In the genomic region with DNA sequence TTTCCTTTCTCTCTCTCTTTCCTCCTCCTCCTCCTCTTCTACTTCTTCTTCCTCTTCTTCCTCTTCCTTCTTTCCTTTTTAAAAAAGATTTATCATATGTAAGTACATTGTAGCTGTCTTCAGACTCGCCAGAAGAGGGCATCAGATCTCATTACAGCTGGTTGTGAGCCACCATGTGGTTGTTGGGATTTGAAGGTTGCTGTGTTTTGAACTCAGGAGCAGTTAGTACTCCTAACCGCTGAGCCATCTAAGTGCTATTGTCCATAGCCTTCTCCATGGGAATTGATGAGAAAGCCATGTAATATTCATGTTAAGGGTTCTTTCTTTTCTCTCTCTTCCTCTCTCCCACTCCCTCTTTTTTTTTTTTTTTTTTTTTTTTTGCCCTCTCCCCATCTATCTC, we compare ENCODE assay signal across 8 mouse cellular contexts. TPM values are rescaled to one million over a fixed set of nuclear protein-coding genes. Genes with fewer than 3 reads are reported as not detected.
DNase-seq lines count a peak whose midpoint lies in the region; ATAC-seq lines count a peak whose summit lies in the region.

No protein-coding gene starts in this region.

- 36% methylated on average over 2 of the region's 2 CpGs for WGBS in liver, embryonic 12.5 days (ENCODE audit: insufficient replicate concordance)

- no peaks in the 10 kb centered on the region for H3K27me3 ChIP-seq in liver, embryonic 12.5 days (replicated peaks)
- H3K27me3 ChIP-seq in splenic B cell, adult 2 months (ENCODE audit: control insufficient read depth, insufficient read depth, low read length, poor library complexity, severe bottlenecking) = no peaks in the 10 kb centered on the region

- peak overlapping the region; percentile 69 for H3K4me2 ChIP-seq in liver, embryonic 12.5 days

- H3K9me3 ChIP-seq in liver, embryonic 12.5 days (replicated peaks) = no peaks in the 10 kb centered on the region

- H3K4me3 ChIP-seq in liver, embryonic 12.5 days = peak overlapping the region; percentile 18; the same call in 1 of the 2 replicates

- intact Hi-C loops in left cerebral cortex, postnatal 10 days (cut with DNase I) = loop anchor here (2.0 to 5.0 kb wide), 2 partner anchors 161 to 216 kb away; no protein-coding TSS in a partner anchor

- H3K4me1 ChIP-seq in liver, embryonic 12.5 days = peaks cover 24% of the 10 kb centered on the region

- peaks cover 47% of the 10 kb centered on the region for H3K36me3 ChIP-seq in liver, embryonic 12.5 days
- peaks cover 4% of the 10 kb centered on the region; the same call in 1 of the 2 replicates for H3K36me3 ChIP-seq in splenic B cell, adult 2 months (ENCODE audit: control insufficient read depth, insufficient read depth, low read length, poor library complexity, severe bottlenecking)

- H3K9ac ChIP-seq in liver, embryonic 12.5 days = no peak overlapping the region

- ATAC-seq in liver, embryonic 12.5 days = no peak; the same call in 1 of the 2 replicates

- DNase-seq in cerebellum, postnatal 10 days = peak; percentile 55 to 57
- no peak for DNase-seq in cerebellum, adult 11 months
- peak; percentile 38 to 41 for DNase-seq in left cerebral cortex, postnatal 10 days (ENCODE audit: extremely low spot score in 1 of 2, low spot score in 2 of 2)
- no peak for DNase-seq in left cerebral cortex, adult 11 months (ENCODE audit: low spot score)
- peak; percentile 50 for DNase-seq in brain, adult 2 months (ENCODE audit: low read depth, low spot score)
- peak; percentile 71 for DNase-seq in splenic B cell, adult 2 months (ENCODE audit: low read depth, low spot score)
- no peak for DNase-seq in right cerebral cortex, postnatal 4 days

- H3K27ac ChIP-seq in liver, embryonic 12.5 days = 0 out of 2 replicates have a peak overlapping the region, but pooled peaks have one; percentile 38

RNA-seq across cellular contexts. Expression of a gene that starts 0.5 kb away (rescaled TPM):
- 10 to 100 TPM; 46.7 to 47.9 TPM for total RNA-seq in left cerebral cortex, postnatal 10 days (2021)
- 24.2 and 27.0 TPM in 2 replicates for polyA plus RNA-seq in liver, embryonic 12.5 days (2016; fragmentation: Nextera tagmentation; extraction: Ambion mirVana)

RNA-seq across cellular contexts. Expression of a gene that starts 15.4 kb away (rescaled TPM):
- 100 to 1,000 TPM; 111 to 115 TPM for total RNA-seq in left cerebral cortex, postnatal 10 days (2021)
- 100 and 103 TPM in 2 replicates for polyA plus RNA-seq in liver, embryonic 12.5 days (2016; fragmentation: Nextera tagmentation; extraction: Ambion mirVana)

RNA-seq across cellular contexts. Expression of a gene that starts 17.9 kb away (rescaled TPM):
- total RNA-seq in left cerebral cortex, postnatal 10 days (2021) = 100 to 1,000 TPM; 196 TPM
- polyA plus RNA-seq in liver, embryonic 12.5 days (2016; fragmentation: Nextera tagmentation; extraction: Ambion mirVana) = 85.7 and 88.1 TPM in 2 replicates

RNA-seq across cellular contexts. Expression of a gene that starts 22.8 kb away (rescaled TPM):
- total RNA-seq in left cerebral cortex, postnatal 10 days (2021) = 10 to 100 TPM; 54.7 to 62.3 TPM
- polyA plus RNA-seq in liver, embryonic 12.5 days (2016; fragmentation: Nextera tagmentation; extraction: Ambion mirVana) = 13.2 and 15.0 TPM in 2 replicates

RNA-seq across cellular contexts. Expression of a gene that starts 22.9 kb away (rescaled TPM):
- total RNA-seq in left cerebral cortex, postnatal 10 days (2021) = 10 to 100 TPM; 20.5 to 23.9 TPM
- 18.4 and 20.4 TPM in 2 replicates for polyA plus RNA-seq in liver, embryonic 12.5 days (2016; fragmentation: Nextera tagmentation; extraction: Ambion mirVana)

Comparison
In these comparisons a context has a peak if more than half of its experiments do, and no peak if none do; other contexts are left out.
1. DNase-seq: peak in cerebellum, postnatal 10 days (2 of 2), left cerebral cortex, postnatal 10 days (2 of 2), brain, adult 2 months (single experiment) and splenic B cell, adult 2 months (single experiment); none in cerebellum, adult 11 months (single experiment), left cerebral cortex, adult 11 months (single experiment) and right cerebral cortex, postnatal 4 days (single experiment).